Mouse (Mus musculus): ENCODE results near the gene Fut9. TPM values are rescaled to one million over a fixed set of nuclear protein-coding genes. Genes with fewer than 3 reads are reported as not detected.

Fut9 gene
- polyA plus RNA-seq, 1 experiment from 2014 or later, result 0.04 TPM

DNA sequence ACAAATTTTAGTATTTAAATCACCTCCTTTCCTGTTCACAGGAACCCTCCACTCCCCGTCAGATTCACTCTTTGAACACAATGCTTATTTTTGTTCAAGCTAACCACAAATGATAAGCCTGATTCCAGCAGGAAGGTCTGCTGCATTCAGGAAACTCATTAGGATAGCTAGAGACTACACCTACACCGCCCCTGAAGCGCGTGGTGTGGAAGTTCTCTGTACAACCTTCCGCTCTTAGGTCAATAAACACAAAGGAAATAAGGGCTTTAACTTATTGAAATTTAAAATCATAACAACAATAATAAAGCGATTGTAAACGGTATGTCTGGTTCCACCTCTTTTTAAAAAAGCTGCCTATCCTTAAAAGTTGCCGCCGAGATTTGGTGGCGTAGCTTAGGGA is 1.6 kb downstream of the Fut9 start:
- Histone ChIP-seq H3K4me2 (ENCODE audit: low read length) (no peak overlapping the region), H3K27ac (replicated peaks in 1 of 2; ENCODE audit: control insufficient read depth in 1 of 2, insufficient read depth in 1 of 2, low read depth in 2 of 2, low read length in 2 of 2) (no peak overlapping the region), H3K4me3 (ENCODE audit: control insufficient read depth in 1 of 2, insufficient read depth in 1 of 2, low read depth in 1 of 2, low read length in 2 of 2) (no peak overlapping the region), H3K9me3 (ENCODE audit: control insufficient read depth, low read length) (no peaks in the 10 kb centered on the region), H3K9ac (ENCODE audit: low read length) (no peak overlapping the region), H3K36me3 (ENCODE audit: control insufficient read depth, insufficient read depth, low read length) (no peaks in the 10 kb centered on the region), H3K4me1 (ENCODE audit: control insufficient read depth in 2 of 2, insufficient read depth in 2 of 2, low read length in 2 of 2) (peaks cover 3 to 9% of the 10 kb centered on the region in 2 experiments; a peak in 3 of 4 replicates), H3K27me3 (ENCODE audit: control insufficient read depth, insufficient read depth, low read length) (peaks cover 26% of the 10 kb centered on the region)
- no peak for ATAC-seq (ENCODE audit: insufficient number of reproducible peaks, insufficient read depth, low FRiP score, low read depth)
- WGBS, result 18% methylated on average over 10 of the region's 10 CpGs

- no peak for ATAC-seq (ENCODE audit: insufficient number of reproducible peaks, insufficient read depth, low FRiP score, low read depth)
- H3K36me3 ChIP-seq (ENCODE audit: control insufficient read depth, insufficient read depth, low read length), result no peaks in the 10 kb centered on the region
- WGBS, result 40% methylated on average over 3 of the region's 3 CpGs
- H3K27me3 ChIP-seq (ENCODE audit: control insufficient read depth, insufficient read depth, low read length), result peaks cover 26% of the 10 kb centered on the region
- no peak overlapping the region for H3K27ac ChIP-seq (replicated peaks in 1 of 2; ENCODE audit: control insufficient read depth in 1 of 2, insufficient read depth in 1 of 2, low read depth in 2 of 2, low read length in 2 of 2)
- H3K4me2 ChIP-seq (ENCODE audit: low read length), result no peak overlapping the region
- no peaks in the 10 kb centered on the region for H3K9me3 ChIP-seq (ENCODE audit: control insufficient read depth, low read length)
- H3K9ac ChIP-seq (ENCODE audit: low read length), result no peak overlapping the region
- no peak overlapping the region for H3K4me3 ChIP-seq (ENCODE audit: control insufficient read depth in 1 of 2, insufficient read depth in 1 of 2, low read depth in 1 of 2, low read length in 2 of 2)
- peaks cover 3 to 9% of the 10 kb centered on the region in 2 experiments; a peak in 3 of 4 replicates for H3K4me1 ChIP-seq (ENCODE audit: control insufficient read depth in 2 of 2, insufficient read depth in 2 of 2, low read length in 2 of 2)
Observed at GRCm38 (mm10) chr4:25796149-25796548, 3.9 kb downstream of the Fut9 start.

GRCm38 (mm10) chr4:25785276-25785675 is 14.8 kb downstream of the Fut9 start:
- Histone ChIP-seq H3K9me3 (ENCODE audit: control insufficient read depth, low read length) (no peaks in the 10 kb centered on the region), H3K27me3 (ENCODE audit: control insufficient read depth, insufficient read depth, low read length) (no peaks in the 10 kb centered on the region), H3K4me2 (ENCODE audit: low read length) (no peak overlapping the region), H3K4me3 (ENCODE audit: control insufficient read depth in 1 of 2, insufficient read depth in 1 of 2, low read depth in 1 of 2, low read length in 2 of 2) (no peak overlapping the region), H3K36me3 (ENCODE audit: control insufficient read depth, insufficient read depth, low read length) (no peaks in the 10 kb centered on the region), H3K9ac (ENCODE audit: low read length) (no peak overlapping the region), H3K27ac (replicated peaks in 1 of 2; ENCODE audit: control insufficient read depth in 1 of 2, insufficient read depth in 1 of 2, low read depth in 2 of 2, low read length in 2 of 2) (no peak overlapping the region), H3K4me1 (ENCODE audit: control insufficient read depth in 2 of 2, insufficient read depth in 2 of 2, low read length in 2 of 2) (no peaks in the 10 kb centered on the region)
- ATAC-seq (ENCODE audit: insufficient number of reproducible peaks, insufficient read depth, low FRiP score, low read depth), result no peak
- WGBS, result 85% methylated on average over 4 of the region's 4 CpGs

DNA sequence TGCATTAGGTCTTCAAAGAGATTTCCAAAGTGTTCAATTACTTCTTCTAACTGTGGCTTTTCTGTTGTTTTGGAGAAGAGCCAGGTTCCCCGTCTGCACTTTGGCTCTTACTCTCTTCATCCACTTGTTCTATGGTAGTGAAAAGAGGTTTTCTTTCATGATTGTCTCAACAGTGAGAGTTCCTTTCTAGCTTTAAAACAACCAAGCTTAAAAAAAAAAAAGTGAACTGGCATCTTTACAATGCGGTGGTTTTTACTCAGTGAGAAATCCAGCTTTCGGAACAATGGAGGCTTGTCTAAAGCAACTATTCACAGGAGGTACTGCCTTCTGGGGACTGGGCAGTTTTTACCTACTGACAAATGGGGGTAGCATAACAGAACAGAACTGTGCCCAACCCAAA is 31.4 kb downstream of the Fut9 start:
- Histone ChIP-seq H3K4me1 (ENCODE audit: control insufficient read depth in 2 of 2, insufficient read depth in 2 of 2, low read length in 2 of 2) (no peaks in the 10 kb centered on the region), H3K4me3 (ENCODE audit: control insufficient read depth in 1 of 2, insufficient read depth in 1 of 2, low read depth in 1 of 2, low read length in 2 of 2) (no peak overlapping the region), H3K27me3 (ENCODE audit: control insufficient read depth, insufficient read depth, low read length) (no peaks in the 10 kb centered on the region), H3K9me3 (ENCODE audit: control insufficient read depth, low read length) (no peaks in the 10 kb centered on the region), H3K36me3 (ENCODE audit: control insufficient read depth, insufficient read depth, low read length) (no peaks in the 10 kb centered on the region), H3K4me2 (ENCODE audit: low read length) (no peak overlapping the region), H3K27ac (replicated peaks in 1 of 2; ENCODE audit: control insufficient read depth in 1 of 2, insufficient read depth in 1 of 2, low read depth in 2 of 2, low read length in 2 of 2) (no peak overlapping the region), H3K9ac (ENCODE audit: low read length) (no peak overlapping the region)
- WGBS, result 81% methylated on average over 3 of the region's 3 CpGs
- no peak for ATAC-seq (ENCODE audit: insufficient number of reproducible peaks, insufficient read depth, low FRiP score, low read depth)

GRCm38 (mm10) chr4:25763091-25763490 is 37.0 kb downstream of the Fut9 start:
- Histone ChIP-seq H3K4me3 (ENCODE audit: control insufficient read depth in 1 of 2, insufficient read depth in 1 of 2, low read depth in 1 of 2, low read length in 2 of 2) (no peak overlapping the region), H3K36me3 (ENCODE audit: control insufficient read depth, insufficient read depth, low read length) (no peaks in the 10 kb centered on the region), H3K9ac (ENCODE audit: low read length) (no peak overlapping the region), H3K9me3 (ENCODE audit: control insufficient read depth, low read length) (no peaks in the 10 kb centered on the region), H3K27ac (replicated peaks in 1 of 2; ENCODE audit: control insufficient read depth in 1 of 2, insufficient read depth in 1 of 2, low read depth in 2 of 2, low read length in 2 of 2) (no peak overlapping the region), H3K4me1 (ENCODE audit: control insufficient read depth in 2 of 2, insufficient read depth in 2 of 2, low read length in 2 of 2) (no peaks in the 10 kb centered on the region), H3K4me2 (ENCODE audit: low read length) (no peak overlapping the region), H3K27me3 (ENCODE audit: control insufficient read depth, insufficient read depth, low read length) (no peaks in the 10 kb centered on the region)
- no peak for ATAC-seq (ENCODE audit: insufficient number of reproducible peaks, insufficient read depth, low FRiP score, low read depth)

DNA sequence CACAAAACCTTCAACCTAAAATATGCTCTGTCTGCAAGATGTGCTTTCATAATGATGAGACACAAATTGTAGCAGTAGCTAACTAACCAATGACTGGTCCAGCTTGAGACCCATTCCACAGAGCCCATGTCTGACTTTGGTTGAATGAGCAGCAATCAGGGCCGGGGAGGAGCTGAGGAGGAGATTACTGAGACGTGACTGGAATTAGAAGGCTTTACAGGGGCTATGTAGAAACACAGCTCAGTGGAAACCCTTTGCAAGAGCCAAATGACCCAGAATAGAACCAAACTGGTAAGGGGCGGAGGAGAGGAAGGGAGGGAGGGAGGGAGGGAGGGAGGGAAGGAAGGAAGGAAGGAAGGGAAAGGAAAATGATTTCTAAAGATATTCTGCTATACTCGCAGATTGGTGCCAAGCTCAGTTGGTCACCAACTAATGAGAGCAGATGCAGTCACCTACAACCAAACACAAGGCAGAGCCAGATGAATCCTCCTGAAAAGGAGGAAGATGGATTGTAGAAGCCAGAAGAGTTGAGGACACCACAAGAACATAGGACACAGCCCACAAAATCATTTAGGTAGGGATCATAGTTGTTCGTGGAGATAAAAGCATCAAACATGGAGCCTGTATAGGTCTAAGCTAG is 42.0 kb downstream of the Fut9 start:
- no peak for ATAC-seq (ENCODE audit: insufficient number of reproducible peaks, insufficient read depth, low FRiP score, low read depth)
- WGBS, result 76% methylated on average over 4 of the region's 5 CpGs
- H3K4me1 ChIP-seq (ENCODE audit: control insufficient read depth in 2 of 2, insufficient read depth in 2 of 2, low read length in 2 of 2), result no peaks in the 10 kb centered on the region

DNA sequence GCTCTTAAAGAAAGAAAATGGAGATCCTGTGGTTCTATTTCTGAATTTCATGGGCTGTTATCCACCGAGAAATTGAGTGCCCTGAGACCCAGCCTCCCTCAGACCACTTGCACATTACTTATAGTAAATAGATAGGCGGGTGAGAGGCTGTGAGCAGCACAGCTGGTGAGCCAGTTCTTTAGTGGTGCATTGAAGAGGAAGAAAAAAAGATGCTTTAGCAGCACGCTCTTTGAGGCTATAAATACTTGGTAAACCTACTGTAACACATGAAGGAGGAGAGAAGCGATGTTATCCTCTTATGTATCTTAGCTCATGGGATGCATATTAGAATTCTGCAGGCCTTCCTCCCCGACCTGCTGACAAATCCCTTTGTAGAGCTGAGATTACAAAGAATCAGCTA is 58.5 kb downstream of the Fut9 start:
- H3K4me3 ChIP-seq (ENCODE audit: control insufficient read depth in 1 of 2, insufficient read depth in 1 of 2, low read depth in 1 of 2, low read length in 2 of 2), result no peak overlapping the region
- H3K27ac ChIP-seq (replicated peaks in 1 of 2; ENCODE audit: control insufficient read depth in 1 of 2, insufficient read depth in 1 of 2, low read depth in 2 of 2, low read length in 2 of 2), result no peak overlapping the region
- H3K36me3 ChIP-seq (ENCODE audit: control insufficient read depth, insufficient read depth, low read length), result no peaks in the 10 kb centered on the region
- no peaks in the 10 kb centered on the region for H3K27me3 ChIP-seq (ENCODE audit: control insufficient read depth, insufficient read depth, low read length)
- no peak overlapping the region for H3K9ac ChIP-seq (ENCODE audit: low read length)
- WGBS, result 73% methylated on average over 5 of the region's 5 CpGs
- no peaks in the 10 kb centered on the region for H3K9me3 ChIP-seq (ENCODE audit: control insufficient read depth, low read length)
- no peaks in the 10 kb centered on the region for H3K4me1 ChIP-seq (ENCODE audit: control insufficient read depth in 2 of 2, insufficient read depth in 2 of 2, low read length in 2 of 2)
- ATAC-seq (ENCODE audit: insufficient number of reproducible peaks, insufficient read depth, low FRiP score, low read depth), result no peak
- H3K4me2 ChIP-seq (ENCODE audit: low read length), result no peak overlapping the region

More for the DNA sequence above, 42.0 kb downstream of the Fut9 start:
- Histone ChIP-seq H3K9me3 (ENCODE audit: control insufficient read depth, low read length) (no peaks in the 10 kb centered on the region), H3K4me2 (ENCODE audit: low read length) (no peak overlapping the region), H3K4me3 (ENCODE audit: control insufficient read depth in 1 of 2, insufficient read depth in 1 of 2, low read depth in 1 of 2, low read length in 2 of 2) (no peak overlapping the region), H3K9ac (ENCODE audit: low read length) (no peak overlapping the region), H3K36me3 (ENCODE audit: control insufficient read depth, insufficient read depth, low read length) (no peaks in the 10 kb centered on the region), H3K27ac (replicated peaks in 1 of 2; ENCODE audit: control insufficient read depth in 1 of 2, insufficient read depth in 1 of 2, low read depth in 2 of 2, low read length in 2 of 2) (no peak overlapping the region), H3K27me3 (ENCODE audit: control insufficient read depth, insufficient read depth, low read length) (no peaks in the 10 kb centered on the region)

GRCm38 (mm10) chr4:25738782-25739181 is 61.3 kb downstream of the Fut9 start:
- Histone ChIP-seq H3K4me3 (ENCODE audit: control insufficient read depth in 1 of 2, insufficient read depth in 1 of 2, low read depth in 1 of 2, low read length in 2 of 2) (no peak overlapping the region), H3K27me3 (ENCODE audit: control insufficient read depth, insufficient read depth, low read length) (no peaks in the 10 kb centered on the region), H3K27ac (replicated peaks in 1 of 2; ENCODE audit: control insufficient read depth in 1 of 2, insufficient read depth in 1 of 2, low read depth in 2 of 2, low read length in 2 of 2) (no peak overlapping the region), H3K4me1 (ENCODE audit: control insufficient read depth in 2 of 2, insufficient read depth in 2 of 2, low read length in 2 of 2) (no peaks in the 10 kb centered on the region), H3K9me3 (ENCODE audit: control insufficient read depth, low read length) (no peaks in the 10 kb centered on the region), H3K9ac (ENCODE audit: low read length) (no peak overlapping the region), H3K36me3 (ENCODE audit: control insufficient read depth, insufficient read depth, low read length) (no peaks in the 10 kb centered on the region), H3K4me2 (ENCODE audit: low read length) (no peak overlapping the region)
- WGBS, result 81% methylated on average over 4 of the region's 4 CpGs
- ATAC-seq (ENCODE audit: insufficient number of reproducible peaks, insufficient read depth, low FRiP score, low read depth), result no peak

Data from heart, embryonic 14.5 days (tissue).